Mouse (Mus musculus) bone marrow, adult 2 months (tissue): ENCODE results near the gene Tmprss12.

Experiments used
- CTCF ChIP-seq: fragments of 200-500 bp; IDR thresholded peaks from 2 replicates; pipeline ENCODE4 v1.5.1; 2011; ENCODE audit warnings: low read length, control low read depth; ENCODE audit not compliant: control insufficient read depth, insufficient read depth
- POLR2A ChIP-seq: fragments of 200-500 bp; IDR thresholded peaks from 2 replicates; pipeline ENCODE4 v1.6.1; 2011; ENCODE audit warnings: low read depth, mild to moderate bottlenecking, control low read depth, low read length, borderline replicate concordance; ENCODE audit not compliant: control insufficient read depth

GRCm38 (mm10) chr15:100304019-100304991 is 23.7 kb downstream of the Tmprss12 start, which contains the start of gene Mettl7a1:
- TF ChIP-seq POLR2A, result peak; percentile 58; the same call in 1 of the 2 replicates
- TF ChIP-seq CTCF, result no peak
